11 mouse cellular contexts compared by ENCODE assay signal in genomic region chr5:142386329-142386728, GRCm38 (mm10). TPM values are rescaled to one million over a fixed set of nuclear protein-coding genes. Genes with fewer than 3 reads are reported as not detected.
DNase-seq lines count a peak whose midpoint lies in the region; ATAC-seq and TF ChIP-seq lines count a peak whose summit lies in the region.
"Had no signal": no experiment of that assay in that cellular context is flagged by ENCODE, and none has a peak within 500 bp of the region (broad histone marks: within the 10 kb centered on the region; RNA-seq: fewer than 3 reads in every experiment).

No protein-coding gene starts in this region.

- no peak for TF ChIP-seq CTCF in kidney, postnatal 0 days (IDR thresholded peaks at IDR 0.05; ENCODE audit: low read depth)

- H3K36me3 ChIP-seq in kidney, postnatal 0 days (ENCODE audit: insufficient read depth, low read length), result no peaks in the 10 kb centered on the region
- H3K36me3 ChIP-seq in forebrain, embryonic 16.5 days (ENCODE audit: control insufficient read depth, insufficient read depth), result no peaks in the 10 kb centered on the region
- H3K36me3 ChIP-seq in limb, embryonic 13.5 days, result no peaks in the 10 kb centered on the region
- no peaks in the 10 kb centered on the region for H3K36me3 ChIP-seq in stomach, embryonic 14.5 days (ENCODE audit: control insufficient read depth, insufficient read depth, low read length)

- no peak overlapping the region for H3K4me3 ChIP-seq in kidney, postnatal 0 days (replicated peaks; ENCODE audit: low read depth, low read length)
- H3K4me3 ChIP-seq in forebrain, embryonic 16.5 days (replicated peaks; ENCODE audit: low read length), result no peak overlapping the region
- no peak overlapping the region for H3K4me3 ChIP-seq in limb, embryonic 13.5 days
- H3K4me3 ChIP-seq in stomach, embryonic 14.5 days (ENCODE audit: low read depth, low read length), result no peak overlapping the region

- WGBS in kidney, postnatal 0 days, result 76% methylated on average over 6 of the region's 6 CpGs
- WGBS in forebrain, embryonic 16.5 days, result 39% methylated on average over 6 of the region's 6 CpGs
- WGBS in limb, embryonic 13.5 days, result 59% methylated on average over 6 of the region's 6 CpGs
- 59% methylated on average over 6 of the region's 6 CpGs for WGBS in stomach, embryonic 14.5 days

- no peak for ATAC-seq in kidney, postnatal 0 days (replicated peaks; ENCODE audit: low FRiP score, low read depth)
- no peak for ATAC-seq in forebrain, embryonic 16.5 days
- no peak for ATAC-seq in limb, embryonic 13.5 days (ENCODE audit: low FRiP score, low read depth)
- no peak for ATAC-seq in stomach, embryonic 14.5 days (ENCODE audit: insufficient number of reproducible peaks, insufficient read depth, low FRiP score, low read depth)
- ATAC-seq: CD4-positive, CD25-positive, alpha-beta regulatory T cell, adult 4 months had no signal

- no peak for DNase-seq in kidney, postnatal 0 days (ENCODE audit: low spot score)
- no peak for DNase-seq in kidney, postnatal 4 days
- DNase-seq in retina, postnatal 1 day, result no peak
- no peak for DNase-seq in adrenal gland, adult 2 months
- DNase-seq in gastrocnemius, postnatal 36 days, result no peak
- DNase-seq: thymus, adult 18-20 months had no signal

- H3K9me3 ChIP-seq in kidney, postnatal 0 days (replicated peaks; ENCODE audit: low read length), result no peaks in the 10 kb centered on the region
- no peaks in the 10 kb centered on the region for H3K9me3 ChIP-seq in forebrain, embryonic 16.5 days (ENCODE audit: control insufficient read depth, low read length)
- H3K9me3 ChIP-seq in limb, embryonic 13.5 days, result no peaks in the 10 kb centered on the region
- H3K9me3 ChIP-seq in stomach, embryonic 14.5 days (ENCODE audit: control insufficient read depth, low read depth, low read length), result no peaks in the 10 kb centered on the region
- H3K9me3 ChIP-seq: megakaryocyte, embryonic 14.5 days had no signal

- 0 out of 2 replicates have a peak, but pooled peaks cover 6% of the 10 kb centered on the region for H3K4me1 ChIP-seq in kidney, postnatal 0 days (replicated peaks; ENCODE audit: insufficient read depth, low read length)
- H3K4me1 ChIP-seq in forebrain, embryonic 16.5 days (replicated peaks; ENCODE audit: control insufficient read depth, insufficient read depth, low read length), result peaks cover 15% of the 10 kb centered on the region
- H3K4me1 ChIP-seq in limb, embryonic 13.5 days, result peaks cover 58% of the 10 kb centered on the region
- H3K4me1 ChIP-seq in stomach, embryonic 14.5 days (ENCODE audit: control insufficient read depth, insufficient read depth, low read length), result peaks cover 33% of the 10 kb centered on the region

- H3K27me3 ChIP-seq in kidney, postnatal 0 days (ENCODE audit: insufficient read depth, low read length), result no peaks in the 10 kb centered on the region
- no peaks in the 10 kb centered on the region for H3K27me3 ChIP-seq in forebrain, embryonic 16.5 days (replicated peaks; ENCODE audit: control insufficient read depth, insufficient read depth, low read length)
- H3K27me3 ChIP-seq in limb, embryonic 13.5 days, result no peaks in the 10 kb centered on the region
- no peaks in the 10 kb centered on the region for H3K27me3 ChIP-seq in stomach, embryonic 14.5 days (ENCODE audit: control insufficient read depth, insufficient read depth, low read length)
- H3K27me3 ChIP-seq: megakaryocyte, embryonic 14.5 days had no signal

- no peak overlapping the region for H3K9ac ChIP-seq in kidney, postnatal 0 days (ENCODE audit: low read depth, low read length)
- no peak overlapping the region for H3K9ac ChIP-seq in forebrain, embryonic 16.5 days (replicated peaks; ENCODE audit: low read depth, low read length)
- H3K9ac ChIP-seq in limb, embryonic 13.5 days, result 0 out of 2 replicates have a peak overlapping the region, but pooled peaks have one; percentile 9
- no peak overlapping the region for H3K9ac ChIP-seq in stomach, embryonic 14.5 days (replicated peaks; ENCODE audit: low read depth, low read length)

- H3K4me2 ChIP-seq in kidney, postnatal 0 days (ENCODE audit: low read length), result no peak overlapping the region
- H3K4me2 ChIP-seq in forebrain, embryonic 16.5 days (ENCODE audit: low read length), result no peak overlapping the region
- peak overlapping the region; percentile 38; the same call in 1 of the 2 replicates for H3K4me2 ChIP-seq in limb, embryonic 13.5 days (replicated peaks)
- no peak overlapping the region for H3K4me2 ChIP-seq in stomach, embryonic 14.5 days (replicated peaks; ENCODE audit: low read depth, low read length)

- 0 out of 2 replicates have a peak overlapping the region, but pooled peaks have one; percentile 19 for H3K27ac ChIP-seq in kidney, postnatal 0 days
- 0 out of 2 replicates have a peak overlapping the region, but pooled peaks have one; percentile 26 for H3K27ac ChIP-seq in forebrain, embryonic 16.5 days (ENCODE audit: low read length)
- peak overlapping the region; percentile 92 for H3K27ac ChIP-seq in limb, embryonic 13.5 days
- H3K27ac ChIP-seq in stomach, embryonic 14.5 days (ENCODE audit: low read length), result peak overlapping the region; percentile 77

- intact Hi-C loops in gastrocnemius, postnatal 36 days (cut with DNase I), result no loop called here

RNA-seq across cellular contexts. Expression of gene Foxk1, which starts 15.0 kb away (rescaled TPM):
- 5.6 and 5.8 TPM in 2 replicates for polyA plus RNA-seq in kidney, postnatal 0 days (2015; fragmentation: Nextera tagmentation; extraction: Ambion mirVana)
- 4.1 and 4.6 TPM in 2 replicates for polyA plus RNA-seq in forebrain, embryonic 16.5 days (2015; fragmentation: Nextera tagmentation; extraction: Ambion mirVana)
- 6.3 and 6.6 TPM in 2 replicates for polyA plus RNA-seq in limb, embryonic 13.5 days (2015; fragmentation: Nextera tagmentation; extraction: Ambion mirVana)
- polyA plus RNA-seq in stomach, embryonic 14.5 days (2014; fragmentation: Nextera tagmentation; extraction: Ambion mirVana), result 3.9 and 4.1 TPM in 2 replicates
- 10 to 100 TPM; 19.7 to 24.6 TPM for total RNA-seq in adrenal gland, adult 2 months (2021)
- polyA plus RNA-seq in adrenal gland, adult 2 months (2012; rRNA removed), result 17.2 and 18.2 TPM in 2 replicates
- total RNA-seq in gastrocnemius, postnatal 36 days (2021), result 10 to 100 TPM; 12.5 to 14.5 TPM

Comparison
In these comparisons a context has a peak if more than half of its experiments do, and no peak if none do; other contexts are left out.
1. H3K27ac ChIP-seq: peak in every context shown above with its lines; median percentile 92 in limb, embryonic 13.5 days; 77 in stomach, embryonic 14.5 days; 26 in forebrain, embryonic 16.5 days; 19 in kidney, postnatal 0 days.